Mouse (Mus musculus): ENCODE data around the gene Sh3bgrl2.

The Sh3bgrl2 gene

DNA sequence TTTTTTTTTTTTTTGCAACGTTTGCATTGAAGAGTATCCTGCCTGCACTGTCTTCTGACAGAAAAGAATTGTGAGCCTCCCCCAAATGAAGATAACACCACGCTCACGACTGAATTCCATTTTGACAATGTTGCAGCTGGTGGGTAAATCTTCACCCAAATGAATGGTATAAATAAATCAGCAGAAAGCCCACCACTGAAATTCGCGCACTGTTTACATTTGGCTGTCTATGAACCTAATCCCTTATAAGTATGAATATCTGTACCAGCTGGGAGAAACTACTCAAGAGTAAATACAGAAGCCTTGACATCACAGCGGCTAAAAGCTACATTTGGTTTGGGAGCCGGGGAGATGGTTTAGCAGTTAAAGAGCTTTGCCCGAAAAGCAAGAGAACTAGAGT lies 116.8 kb downstream of the Sh3bgrl2 start:
- in situ Hi-C loops (cut with MboI, MseI): no loop called here

DNA sequence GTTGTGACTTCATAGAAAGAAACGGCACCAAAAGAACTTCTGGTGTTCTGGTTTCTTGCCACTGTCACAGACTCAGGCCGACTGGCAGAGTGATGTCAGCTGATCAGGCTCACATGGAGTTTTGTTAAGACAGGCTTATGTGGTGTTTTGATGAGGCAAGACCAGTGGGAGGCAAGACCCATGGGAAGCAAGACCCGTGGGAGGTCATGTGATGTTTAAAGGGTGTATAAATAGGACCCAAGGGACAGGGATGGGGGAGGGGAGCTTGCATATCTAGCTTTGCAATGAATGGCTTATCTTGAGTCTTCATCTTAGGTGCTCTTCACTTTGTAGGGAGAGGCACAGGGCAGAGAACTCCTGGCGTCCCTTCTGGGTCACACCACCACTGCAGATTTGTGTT lies 118.9 kb downstream of the Sh3bgrl2 start:
- in situ Hi-C loops (cut with MboI, MseI): no loop called here

DNA sequence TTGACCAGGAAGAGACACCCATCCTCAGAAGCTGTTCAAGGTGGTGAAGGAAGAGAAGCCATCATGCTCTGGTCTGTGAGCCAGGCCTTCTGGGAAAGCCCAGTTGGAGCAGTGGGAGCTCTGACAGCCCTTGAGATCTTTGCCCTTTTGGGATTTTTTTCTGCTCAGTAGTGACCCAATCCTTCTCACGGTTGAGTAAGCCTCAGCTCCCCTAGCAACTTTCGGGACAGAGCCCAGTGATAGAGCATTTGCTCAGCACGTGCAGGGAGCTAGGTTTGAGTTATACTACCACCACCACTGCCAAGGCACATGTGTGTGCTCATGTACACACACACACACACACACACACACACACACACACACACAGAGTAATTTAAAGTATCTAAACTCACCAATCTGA lies 131.5 kb downstream of the Sh3bgrl2 start:
- in situ Hi-C loops (cut with MboI, MseI): no loop called here

DNA sequence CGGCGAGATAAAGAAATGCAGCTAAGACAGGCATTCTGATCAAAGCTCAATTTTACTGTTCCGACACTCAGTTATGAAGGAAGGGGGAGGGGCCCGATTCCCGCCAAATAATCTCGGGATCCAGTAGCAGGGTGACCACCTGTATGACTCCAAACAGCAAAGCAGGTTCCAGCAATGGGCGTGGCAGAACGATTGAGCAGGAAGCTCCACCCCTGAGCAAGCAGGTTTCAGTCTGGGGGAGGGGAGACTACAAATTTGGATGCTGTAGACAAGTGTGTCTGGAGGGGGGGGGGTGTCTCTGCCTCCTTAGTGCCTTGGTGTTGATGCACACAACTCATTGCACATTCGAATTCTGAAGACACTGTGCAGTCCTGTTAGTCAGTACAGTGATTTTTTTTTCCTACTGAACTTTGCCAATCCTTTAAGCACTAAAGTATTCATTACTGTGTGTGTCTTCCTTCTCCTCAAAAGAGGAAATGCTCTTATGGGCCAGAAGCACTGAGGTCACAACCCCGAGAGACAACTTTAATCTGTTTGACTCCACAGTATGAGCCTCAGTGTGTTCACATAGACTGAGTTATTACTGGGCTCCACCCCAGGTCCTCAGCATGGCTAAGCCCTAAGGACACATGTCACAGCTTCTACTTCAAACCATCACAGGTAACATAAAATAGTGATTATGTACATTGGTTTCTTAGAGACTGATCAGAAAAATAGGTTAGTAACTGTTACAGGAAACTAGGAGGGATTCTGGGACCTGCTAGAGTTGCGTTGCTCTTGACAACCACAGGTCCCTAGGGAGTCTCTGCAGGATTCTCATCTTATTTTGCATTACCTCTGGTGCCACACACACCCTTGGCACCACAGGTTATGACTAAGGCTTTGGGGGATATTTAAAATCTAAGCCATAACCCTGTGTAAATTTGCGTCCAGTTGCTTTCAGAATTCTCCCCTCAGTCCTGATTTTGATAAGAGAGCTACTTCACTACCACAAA lies 133.8 kb downstream of the Sh3bgrl2 start:
- in situ Hi-C loops (cut with MboI, MseI): no loop called here

DNA sequence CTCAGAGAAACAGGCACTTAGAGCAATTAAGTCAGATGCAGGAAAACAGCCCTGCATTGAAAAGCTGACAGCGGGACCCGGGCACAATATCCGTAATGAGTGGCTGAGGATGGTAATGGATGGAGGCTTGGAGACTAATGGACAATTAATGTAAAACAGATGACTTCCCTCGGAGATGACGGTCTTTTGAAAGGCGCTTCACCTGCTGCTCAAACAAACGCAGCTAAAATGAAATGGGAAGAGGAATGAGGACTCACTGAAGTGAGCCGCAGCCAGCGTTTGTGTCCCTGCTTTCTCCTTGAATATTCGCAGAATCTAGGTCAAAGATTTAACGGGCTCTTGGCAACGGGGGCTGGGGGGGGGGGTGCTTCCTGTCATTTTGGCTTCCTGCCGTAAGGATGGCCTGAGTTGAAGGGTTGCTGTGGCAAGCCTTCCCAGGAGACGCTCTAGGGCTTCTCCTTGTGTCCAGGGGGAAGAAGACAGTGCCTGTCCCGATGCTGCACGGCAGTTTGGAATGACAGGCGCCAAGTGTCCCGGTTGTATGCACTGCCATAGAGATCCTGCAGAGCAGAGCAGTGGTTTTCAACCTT lies 138.5 kb downstream of the Sh3bgrl2 start:
- in situ Hi-C loops (cut with MboI, MseI): no loop called here

GRCm38 (mm10) chr9:83687904-83688303 lies 139.8 kb downstream of the Sh3bgrl2 start:
- in situ Hi-C loops (cut with MboI, MseI): no loop called here
